Mouse (Mus musculus) c-Kit-positive CD71-positive TER-119-positive erythroid progenitor cells, embryonic 14.5 days (primary cell): ENCODE results near the gene Tet3.

Experiments used
- DNase-seq: peaks from one replicate; pipeline ENCODE4 v3.0.0-alpha.2; 2013; ENCODE audit warnings: low spot score

The Tet3 gene

GRCm38 (mm10) chr6:83413686-83414085 is 45.2 kb downstream of the Tet3 start:
- DNase-seq = no peak

GRCm38 (mm10) chr6:83412854-83413401 is 46.0 kb downstream of the Tet3 start:
- DNase-seq = no peak

- DNase-seq = no peak
Observed at GRCm38 (mm10) chr6:83412362-83412853, 46.5 kb downstream of the Tet3 start.

- no peak for DNase-seq
Observed at GRCm38 (mm10) chr6:83411635-83412361, 47.1 kb downstream of the Tet3 start.

GRCm38 (mm10) chr6:83410046-83410706 is 48.7 kb downstream of the Tet3 start:
- no peak for DNase-seq

GRCm38 (mm10) chr6:83408510-83408909 is 50.4 kb downstream of the Tet3 start:
- DNase-seq = no peak

- DNase-seq = no peak
Observed at GRCm38 (mm10) chr6:83405511-83406064, 53.3 kb downstream of the Tet3 start.

GRCm38 (mm10) chr6:83404571-83404970 is 54.3 kb downstream of the Tet3 start:
- DNase-seq = no peak

GRCm38 (mm10) chr6:83403481-83403880 is 55.4 kb downstream of the Tet3 start:
- DNase-seq = no peak

- DNase-seq = no peak
Observed at GRCm38 (mm10) chr6:83399790-83400189, 59.1 kb downstream of the Tet3 start.

GRCm38 (mm10) chr6:83397728-83398127 is 61.2 kb downstream of the Tet3 start:
- DNase-seq = no peak

GRCm38 (mm10) chr6:83396711-83397110 is 62.2 kb downstream of the Tet3 start:
- no peak for DNase-seq

GRCm38 (mm10) chr6:83395544-83396229 is 63.2 kb downstream of the Tet3 start:
- peak; percentile 50 for DNase-seq

- no peak for DNase-seq
Observed at GRCm38 (mm10) chr6:83394122-83394521, 64.8 kb downstream of the Tet3 start.

GRCm38 (mm10) chr6:83392166-83392780 is 66.6 kb downstream of the Tet3 start:
- no peak for DNase-seq

- DNase-seq = no peak
Observed at GRCm38 (mm10) chr6:83385569-83386090, 73.3 kb downstream of the Tet3 start.

GRCm38 (mm10) chr6:83381510-83382491 is 77.1 kb downstream of the Tet3 start:
- DNase-seq = peak; percentile 67

- DNase-seq = no peak
Observed at GRCm38 (mm10) chr6:83373704-83374300, 85.1 kb downstream of the Tet3 start.

GRCm38 (mm10) chr6:83371350-83371749 is 87.5 kb downstream of the Tet3 start:
- DNase-seq = no peak
